Mouse (Mus musculus): ENCODE measurements around the gene Gm21095. TPM values are rescaled to one million over a fixed set of nuclear protein-coding genes. Genes with fewer than 3 reads are reported as not detected.
"Not testable (repeated sequence)": the region's sequence is repeated elsewhere in the genome, so short reads cannot be mapped to it uniquely, and the experiment has no call there.

The Gm21095 gene
- not detected for total RNA-seq (2021)
- long read RNA-seq, experiment 1, result 0 reads
- long read RNA-seq, experiment 2, result 0 reads

DNA sequence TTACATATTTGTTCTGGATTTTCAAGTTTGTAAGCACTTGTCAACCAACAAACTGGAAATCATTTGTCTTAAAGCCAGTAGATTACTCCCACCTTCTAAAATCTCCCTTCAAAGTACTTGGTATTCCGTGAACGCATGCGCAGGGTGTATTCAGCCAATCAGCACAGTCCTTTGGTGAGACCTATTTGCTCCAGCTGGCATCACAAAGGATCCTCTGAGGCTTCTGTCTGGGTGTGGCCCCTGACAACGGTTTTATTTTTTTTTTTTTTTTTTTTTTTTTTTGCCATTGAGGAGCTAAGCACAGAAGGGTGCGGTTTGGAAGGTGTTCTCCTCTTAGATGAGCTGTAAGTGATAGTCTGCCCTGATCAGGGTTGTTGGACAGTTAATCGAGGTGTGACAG, at the start of gene Gm21095:
Gm21095 (plus strand) TSS at position 301 of the 400 bp plus-strand sequence.
- not testable (repeated sequence) for DNase-seq

Measured in adrenal gland, postnatal 10 days (tissue).